Mouse (Mus musculus): ENCODE measurements around the gene Pdlim4.

GRCm38 (mm10) chr11:54116406-54116805 lies 47.6 kb upstream of the Pdlim4 start:
- TF ChIP-seq CTCF (IDR thresholded peaks at IDR 0.05; ENCODE audit: low read depth, low read length) (no peak), POLR2A (IDR thresholded peaks at IDR 0.05; ENCODE audit: borderline replicate concordance, low read depth, low read length) (no peak)

All from bone marrow macrophage, adult 2 months (primary cell).